Mouse (Mus musculus): ENCODE measurements around the gene Rabgap1l.

- TF ChIP-seq POLR2A (IDR thresholded peaks at IDR 0.05; ENCODE audit: low read depth, low read length) = no peak
- no peak for TF ChIP-seq CTCF (conservative IDR thresholded peaks at IDR 0.05; ENCODE audit: insufficient read depth, insufficient read length, low read depth, low read length)
Observed at GRCm38 (mm10) chr1:160299979-160300378, 493.0 kb downstream of the Rabgap1l start.
